Mouse (Mus musculus) olfactory bulb, adult 2 months (tissue): Measurements from ENCODE around the gene Kcnip4.
A peak's percentile ranks its signal among the peaks of the same experiment; 100 is the strongest.

Source experiments
- CTCF ChIP-seq: fragments of 200-500 bp; IDR thresholded peaks from 2 replicates; pipeline ENCODE4 v1.5.1; 2012; ENCODE audit warnings: low read depth, mild to moderate bottlenecking, low read length, moderate library complexity; ENCODE audit not compliant: insufficient read depth
- POLR2A ChIP-seq: fragments of 200-500 bp; IDR thresholded peaks from 2 replicates; pipeline ENCODE4 v1.6.1; 2012; ENCODE audit warnings: mild to moderate bottlenecking, low read depth, low read length, moderate library complexity; ENCODE audit not compliant: insufficient read depth

DNA sequence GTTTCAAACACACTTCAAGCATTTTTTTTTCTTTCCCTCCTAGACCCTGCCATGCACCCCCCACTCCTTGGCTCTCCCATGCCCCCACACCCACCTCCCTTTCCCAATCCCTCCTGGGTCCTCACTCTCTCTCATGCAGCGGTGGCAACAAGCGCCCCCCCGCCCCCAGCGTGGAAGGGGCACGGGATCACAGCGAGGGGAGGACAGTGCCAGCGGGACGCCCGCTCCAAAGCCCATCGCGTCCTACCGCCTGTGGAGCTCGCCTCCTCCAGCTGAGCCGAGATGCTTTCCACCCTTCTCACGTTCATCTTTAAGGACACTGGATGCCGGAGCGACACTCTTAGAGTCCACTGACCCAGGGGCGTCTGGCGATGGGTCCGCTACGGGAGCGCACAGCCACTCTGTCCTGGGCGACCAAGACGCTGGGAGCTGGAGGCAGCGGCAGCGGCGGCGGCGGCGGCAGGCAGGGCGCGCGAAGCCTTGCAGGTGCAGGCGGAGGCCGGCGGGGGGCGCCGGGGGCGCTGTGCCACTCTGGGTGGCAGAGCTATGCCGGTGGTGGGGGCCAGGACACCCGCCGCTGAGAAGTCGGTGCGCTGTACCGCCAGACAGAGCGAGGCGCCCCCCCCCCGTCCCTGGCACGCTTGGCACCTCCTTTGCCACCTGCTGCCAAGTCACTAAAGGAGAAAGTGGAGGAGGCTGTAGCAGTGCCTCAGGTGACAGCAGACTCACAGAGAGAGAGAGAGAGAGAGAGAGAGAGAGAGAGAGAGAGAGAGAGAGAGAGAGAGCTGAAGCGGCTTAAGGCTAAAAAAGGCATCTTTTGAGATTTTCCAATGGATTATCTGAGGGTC, at the start of gene Kcnip4:
- TF ChIP-seq POLR2A = no peak
- TF ChIP-seq CTCF = peak; percentile 48; the same call in 1 of the 2 replicates
